Mouse (Mus musculus) layer of hippocampus, adult 8-10 months (tissue): ENCODE data around the gene Slc9a3r1. TPM values are rescaled to one million over a fixed set of nuclear protein-coding genes. Genes with fewer than 3 reads are reported as not detected.

Source experiments
- DNase-seq, 2 experiments: peaks; one replicate each; pipeline ENCODE4 v3.0.0; 2022; ENCODE audit warnings: low spot score in 2 of 2
- total RNA-seq, 4 experiments: library from RNA; stranded (reverse); gene quantifications; 2 replicates each; pipeline ENCODE4 v1.2.4; 2022

Slc9a3r1 gene
- 10 to 100 TPM; 68.3 to 84.2 (median 77.1) TPM for total RNA-seq

DNA sequence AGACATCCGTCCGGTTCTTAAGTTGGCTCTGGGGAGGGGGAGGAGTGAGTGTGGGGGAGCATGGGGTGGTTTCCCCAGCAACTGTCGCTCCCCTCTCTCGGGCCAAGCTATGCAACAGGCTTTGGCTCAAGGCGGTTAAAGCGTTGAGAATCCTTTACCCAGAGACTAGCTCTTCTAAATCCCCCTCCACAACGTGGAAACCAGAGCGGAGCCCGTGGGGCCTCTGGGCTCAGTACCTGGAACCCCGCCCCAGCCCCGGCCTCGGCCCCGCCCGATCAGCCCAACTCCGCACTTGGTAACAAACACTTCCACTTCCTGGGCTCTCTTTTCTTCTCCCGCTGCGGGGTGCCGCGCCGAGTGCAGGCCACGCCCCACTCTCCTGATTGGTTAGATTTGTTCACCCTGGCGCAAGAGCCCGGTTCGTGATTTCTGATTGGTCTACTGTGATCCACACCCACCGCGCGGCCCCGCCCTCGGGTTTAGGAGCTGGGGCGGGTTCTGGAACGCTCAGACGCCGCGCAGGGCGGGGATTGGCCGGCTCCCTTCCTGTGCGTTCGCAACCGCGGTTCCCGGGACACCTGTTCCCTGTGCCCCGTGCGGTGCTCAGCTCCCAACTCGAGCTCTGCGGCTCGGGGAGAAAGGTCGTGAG, at the start of gene Slc9a3r1:
Gene Slc9a3r1 (plus strand): TSS at position 510 of the 649 bp plus-strand sequence.
- DNase-seq: peak; percentile 92 to 93

DNA sequence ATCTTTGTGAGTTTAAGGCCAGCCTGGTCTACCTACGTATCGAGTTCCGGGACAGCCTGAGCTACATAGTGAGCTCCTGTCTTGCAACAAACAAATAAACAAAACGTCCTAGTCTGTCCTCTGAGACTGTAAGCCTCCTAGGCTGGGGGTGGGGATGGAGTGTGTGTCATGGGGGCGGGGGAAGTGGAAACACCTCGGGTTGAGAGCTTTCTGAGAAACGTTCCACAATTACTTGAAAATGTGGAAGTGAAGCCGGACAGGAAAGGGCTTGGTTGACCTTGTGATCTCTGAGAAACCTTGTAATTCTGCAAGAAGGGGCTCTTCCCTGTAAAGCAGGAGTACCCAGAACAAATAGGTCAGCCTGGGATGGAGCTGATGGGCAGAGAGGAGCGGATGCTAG, 43.7 kb upstream of the Slc9a3r1 start:
- no peak for DNase-seq

DNA sequence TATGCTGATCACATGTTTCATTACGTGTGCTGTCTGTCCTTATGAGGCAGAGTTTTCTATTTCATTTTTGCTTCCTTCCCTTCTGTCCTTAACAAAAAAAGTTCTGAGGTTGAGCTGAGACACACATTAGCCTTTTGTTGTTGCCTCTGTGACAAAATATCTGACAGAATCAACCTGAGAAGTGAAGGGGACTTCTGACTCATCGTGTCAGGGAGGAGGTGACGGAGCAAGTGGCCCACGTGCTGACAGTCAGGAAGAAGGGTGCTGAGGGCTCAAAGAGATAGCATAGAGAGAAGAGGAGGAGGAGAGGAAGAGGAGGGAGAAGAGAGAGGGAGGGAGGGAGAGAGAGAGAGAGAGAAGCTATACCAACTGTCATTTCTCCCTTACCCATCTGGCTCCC, 34.7 kb upstream of the Slc9a3r1 start:
- no peak for DNase-seq

DNA sequence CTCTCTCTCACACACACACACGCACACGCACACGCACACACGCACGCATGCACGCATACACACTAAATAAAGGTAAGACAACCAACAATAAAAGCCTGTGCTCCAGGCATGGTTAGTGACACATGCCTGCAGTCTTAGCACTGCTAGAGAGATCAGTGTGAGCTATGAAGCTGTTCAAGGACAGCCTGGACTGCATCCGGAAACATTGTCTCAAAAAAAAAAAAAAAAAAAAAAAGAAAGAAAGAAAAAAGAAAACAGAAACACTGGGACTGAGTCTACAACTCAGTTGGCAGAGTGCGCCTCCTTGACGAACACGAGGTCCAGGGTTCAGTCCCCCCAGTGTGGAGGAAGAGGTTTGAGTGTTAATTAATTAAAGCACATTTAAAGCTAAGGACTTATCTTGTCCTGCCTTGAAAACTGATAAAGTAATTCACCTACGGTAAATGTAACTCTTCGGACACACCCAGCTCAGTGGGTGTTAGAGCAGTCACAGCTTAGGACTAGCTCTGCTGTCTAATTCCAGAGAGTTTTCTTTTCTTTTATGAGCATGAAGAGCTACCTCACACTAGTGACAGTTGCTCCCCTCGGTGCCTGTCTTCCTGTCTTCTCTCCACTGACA, 33.5 kb upstream of the Slc9a3r1 start:
- no peak for DNase-seq

DNA sequence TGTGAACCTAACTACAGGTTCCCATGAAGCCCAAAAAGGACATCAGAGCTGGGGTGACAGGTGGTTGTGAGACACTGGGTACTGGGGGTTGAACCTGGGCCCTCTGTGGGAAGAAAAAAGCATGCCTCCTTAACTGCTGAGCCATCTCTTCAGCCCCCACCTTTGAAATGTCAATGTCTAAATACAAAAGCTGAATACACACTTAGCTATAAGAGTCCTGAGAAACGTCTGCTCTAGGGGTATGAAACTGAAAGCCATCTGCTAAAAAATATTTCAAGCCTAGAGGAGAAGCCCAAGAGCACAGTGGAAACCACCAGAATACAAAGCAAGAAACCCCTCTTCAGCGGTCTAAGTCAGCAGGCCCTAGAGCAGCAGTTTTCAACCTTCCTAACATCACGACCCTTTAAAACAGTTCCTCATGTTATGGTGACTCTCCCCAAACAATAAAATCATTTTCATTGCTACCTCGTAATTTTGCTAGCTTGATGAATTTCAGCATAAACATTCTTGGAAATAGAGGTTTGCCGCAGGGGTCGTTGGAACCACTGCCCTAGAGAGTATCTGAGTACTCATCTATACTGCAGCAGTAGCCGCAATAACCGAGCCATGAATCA, 31.3 kb upstream of the Slc9a3r1 start:
- no peak for DNase-seq

DNA sequence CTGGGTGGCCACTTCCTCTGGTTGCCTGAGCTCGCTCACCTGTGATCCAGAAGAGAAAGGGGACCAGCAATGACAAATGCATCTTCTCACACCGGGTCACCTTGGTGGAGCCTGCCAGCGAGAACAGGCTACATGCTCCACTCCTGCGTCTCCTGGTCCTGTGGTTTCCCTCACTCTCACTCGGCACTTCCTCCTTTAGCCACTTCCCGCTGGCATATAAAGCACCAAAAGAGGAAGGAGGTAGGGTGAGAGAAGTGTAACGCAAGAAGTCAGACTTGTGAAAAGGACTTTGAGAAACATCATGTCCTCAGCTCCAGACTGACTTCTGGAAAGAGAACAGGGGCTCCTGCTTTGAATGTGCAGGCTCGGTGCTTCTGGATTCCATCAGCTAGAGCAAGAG, 29.3 kb upstream of the Slc9a3r1 start, which contains the start of gene Cd300lf:
Gene Cd300lf (minus strand): TSS at position 193 of the 400 bp plus-strand sequence.
- no peak for DNase-seq

DNA sequence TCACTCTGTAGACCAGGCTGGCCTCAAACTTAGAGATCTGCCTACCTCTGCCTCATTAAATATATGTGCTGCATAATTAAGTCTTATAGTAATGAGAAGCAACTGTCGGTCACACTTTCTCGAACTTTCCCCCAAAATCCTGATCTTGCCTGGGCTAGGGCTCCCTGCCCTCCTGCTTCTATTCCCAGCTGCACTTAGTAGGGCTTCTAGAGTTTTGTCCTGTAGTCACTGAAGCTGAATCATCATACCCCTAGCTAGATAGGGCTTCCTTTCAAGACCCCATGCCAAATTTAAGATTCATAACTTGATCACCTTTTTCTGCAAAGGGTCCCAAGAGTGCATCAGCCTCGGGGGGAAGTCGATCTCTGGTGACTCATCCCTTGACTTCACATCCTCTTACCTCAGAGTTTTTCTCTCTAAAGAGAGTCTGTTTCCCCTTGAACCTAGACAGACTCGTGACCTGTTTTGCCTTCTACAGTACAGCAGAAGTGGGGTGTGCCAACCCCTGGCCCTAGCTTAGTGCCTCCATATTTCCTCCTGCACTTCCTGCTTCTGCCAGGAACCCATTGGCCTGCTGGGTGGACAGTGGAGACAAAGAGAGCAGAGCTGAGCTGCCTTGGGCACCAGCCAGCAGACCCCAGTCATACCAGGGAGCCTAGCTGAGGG, 24.4 kb upstream of the Slc9a3r1 start:
- DNase-seq: no peak

DNA sequence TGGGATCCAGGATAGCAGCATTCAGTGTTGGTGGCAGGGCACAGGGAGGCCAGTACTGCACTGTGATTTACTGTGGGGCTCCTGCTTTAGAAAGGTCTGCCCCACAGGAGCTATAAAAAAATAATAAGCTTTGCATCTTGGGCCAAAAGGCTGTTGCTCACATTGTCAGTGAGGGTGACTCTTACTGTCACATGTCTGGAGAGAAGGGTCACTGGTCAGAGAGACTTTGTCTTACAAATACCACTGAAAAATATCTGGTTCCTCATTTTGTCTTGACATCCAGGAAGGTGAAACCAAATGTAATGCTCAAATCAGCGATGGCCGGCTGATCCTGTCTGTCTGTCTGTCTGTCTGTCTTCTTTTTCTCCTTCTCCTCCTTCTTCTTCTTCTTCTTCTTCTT, 21.2 kb upstream of the Slc9a3r1 start:
- no peak for DNase-seq

DNA sequence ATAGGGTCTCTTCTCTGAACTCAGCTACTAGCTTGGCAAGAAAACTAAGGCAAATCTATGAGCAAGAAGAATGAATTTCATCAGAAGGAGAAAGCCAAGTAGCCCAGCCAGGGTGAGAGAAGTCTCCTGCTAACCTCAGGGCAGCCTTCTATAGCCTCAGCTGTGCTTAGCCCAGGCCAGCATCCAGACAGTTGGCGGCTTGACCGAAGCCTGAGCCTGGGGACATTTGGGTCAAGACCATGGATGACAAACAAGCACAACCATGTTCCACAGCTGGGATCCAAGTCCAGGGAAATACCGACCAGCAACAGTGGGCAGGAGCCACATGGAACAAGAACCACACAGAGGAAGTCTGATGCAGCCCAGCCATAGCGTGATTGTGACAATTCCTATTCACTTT, 15.3 kb upstream of the Slc9a3r1 start:
- DNase-seq: no peak

DNA sequence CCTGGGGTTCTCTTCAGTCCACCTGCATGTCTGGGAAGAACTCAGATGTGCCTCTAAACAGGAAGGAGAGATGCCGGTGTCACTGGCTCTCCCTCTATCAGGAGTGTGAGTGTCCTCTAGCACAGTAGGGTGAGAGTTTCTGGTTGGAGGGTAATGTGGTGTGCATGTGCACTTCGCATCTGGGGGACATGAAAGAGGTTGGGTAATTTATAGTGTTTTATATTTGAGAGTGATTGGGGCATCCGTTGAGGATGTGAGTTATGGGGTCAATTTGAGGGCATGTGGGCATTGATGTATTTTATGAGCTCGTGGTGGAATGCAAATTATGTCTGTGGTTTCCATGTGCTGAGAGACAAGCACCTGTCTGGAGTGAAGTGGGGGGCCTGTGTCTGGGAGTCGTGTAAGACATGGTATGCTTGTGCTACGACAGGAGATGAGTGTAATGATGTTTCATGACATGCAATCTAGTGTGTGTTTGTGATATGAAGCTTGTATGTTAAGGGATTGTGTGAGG, 12.3 kb upstream of the Slc9a3r1 start:
- no peak for DNase-seq

DNA sequence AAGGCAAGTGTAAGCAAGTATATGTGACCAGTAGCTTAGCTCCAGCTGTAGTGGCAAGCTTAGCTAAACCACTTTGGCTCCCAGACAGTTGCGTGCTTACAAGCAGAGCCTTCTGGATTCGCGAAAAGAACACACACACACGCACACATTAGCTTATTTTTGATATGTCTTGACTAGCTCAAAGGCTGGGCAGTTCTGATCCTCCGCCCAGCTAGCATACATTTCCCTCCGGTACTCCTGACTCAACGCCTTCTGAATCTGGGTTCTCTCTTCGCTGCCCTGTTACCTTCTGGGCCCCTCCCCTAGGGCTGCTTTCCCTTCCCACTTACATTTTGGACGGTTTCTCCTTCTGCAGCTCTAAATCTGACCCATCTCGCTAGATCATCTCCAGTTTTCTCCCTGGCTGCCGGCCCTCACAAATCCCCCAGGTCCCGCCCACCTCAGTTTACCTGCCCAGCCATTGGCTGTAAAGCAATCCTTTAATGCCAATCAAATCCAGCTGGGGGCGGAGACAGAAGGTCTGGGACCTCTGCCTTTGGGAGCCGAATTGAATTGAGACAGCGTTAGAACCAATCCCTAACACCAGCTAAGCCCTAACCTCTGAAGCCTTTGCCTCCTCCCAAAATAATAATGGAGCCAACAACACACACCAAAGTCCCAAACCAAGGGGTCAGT, 11.2 kb upstream of the Slc9a3r1 start:
- DNase-seq: no peak

DNA sequence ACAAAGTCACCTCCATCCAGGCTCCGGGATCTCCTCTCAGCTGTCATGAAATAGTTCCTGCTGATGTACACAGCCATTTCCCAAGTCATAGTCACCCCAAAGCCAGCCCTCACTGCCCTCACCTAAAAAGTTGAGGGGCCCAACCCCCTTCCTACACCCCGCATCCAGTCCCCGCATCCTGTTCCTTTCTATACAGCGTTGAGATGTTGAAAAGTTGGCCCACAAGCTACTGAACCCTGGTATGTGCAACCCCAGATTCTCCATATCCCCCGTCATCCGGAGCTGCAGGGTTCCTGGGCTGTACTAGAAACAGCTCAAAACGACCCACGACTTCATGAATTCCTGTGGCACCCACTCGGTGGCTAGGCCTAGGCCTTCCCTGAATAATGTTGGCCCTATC, 10.1 kb upstream of the Slc9a3r1 start:
- no peak for DNase-seq

DNA sequence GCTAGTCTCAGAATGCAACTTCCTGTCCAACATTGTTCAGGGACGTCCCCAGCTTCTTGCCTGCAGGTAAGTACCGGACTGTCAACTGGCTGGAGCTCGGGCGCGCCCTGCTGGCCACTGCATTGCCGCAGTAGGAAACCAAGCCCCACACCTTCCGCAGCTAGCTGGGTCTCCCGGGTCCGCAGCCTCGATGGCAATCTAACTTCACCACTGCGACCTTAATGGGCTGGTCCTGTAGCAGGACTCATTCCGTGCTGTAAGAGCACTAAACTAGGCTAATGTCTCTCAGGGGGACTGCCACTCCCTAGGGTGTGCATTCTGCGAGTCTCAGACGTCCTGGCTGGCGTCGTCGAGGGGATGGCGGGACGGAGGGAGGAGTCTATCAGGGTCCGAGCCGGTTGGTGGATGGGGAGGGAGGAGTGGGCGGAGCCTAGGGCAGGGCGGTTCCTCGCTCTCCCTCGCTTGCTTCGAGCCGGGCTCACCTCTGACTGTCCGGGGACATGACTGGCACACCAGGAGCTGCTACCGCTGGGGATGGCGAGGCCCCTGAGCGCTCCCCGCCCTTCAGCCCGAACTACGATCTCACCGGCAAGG, 9.3 kb upstream of the Slc9a3r1 start:
- DNase-seq: peak in 1 of 2 experiments; percentile 57

DNA sequence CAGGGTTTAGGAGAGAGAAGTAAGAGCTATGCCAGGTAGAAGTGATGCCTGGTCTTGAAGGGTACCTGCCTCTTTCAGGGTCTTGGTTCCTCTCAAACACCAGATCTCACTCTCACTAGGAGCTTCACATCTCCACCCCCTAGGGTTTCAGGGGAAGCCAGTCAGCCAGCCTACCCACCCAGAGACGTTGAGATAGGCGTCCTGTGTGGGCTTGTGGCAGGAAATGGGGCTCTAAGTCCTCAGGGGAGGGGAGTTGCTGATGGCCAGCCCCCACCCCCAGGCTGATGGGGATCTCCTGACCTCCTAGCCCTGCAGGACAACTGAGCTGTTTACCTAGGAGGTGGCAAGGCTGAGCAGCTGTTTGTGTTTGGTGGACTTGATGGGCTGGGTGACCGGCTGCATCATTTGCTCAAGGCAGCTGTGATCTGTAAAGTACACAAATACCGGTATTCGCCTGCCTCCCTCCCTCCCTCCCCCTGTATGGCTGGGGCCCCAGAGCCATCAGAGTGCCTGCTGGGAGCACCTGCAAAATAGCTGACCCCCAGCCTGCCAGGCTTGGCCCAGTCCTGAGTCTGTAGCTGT, 8.0 kb upstream of the Slc9a3r1 start:
- no peak for DNase-seq

DNA sequence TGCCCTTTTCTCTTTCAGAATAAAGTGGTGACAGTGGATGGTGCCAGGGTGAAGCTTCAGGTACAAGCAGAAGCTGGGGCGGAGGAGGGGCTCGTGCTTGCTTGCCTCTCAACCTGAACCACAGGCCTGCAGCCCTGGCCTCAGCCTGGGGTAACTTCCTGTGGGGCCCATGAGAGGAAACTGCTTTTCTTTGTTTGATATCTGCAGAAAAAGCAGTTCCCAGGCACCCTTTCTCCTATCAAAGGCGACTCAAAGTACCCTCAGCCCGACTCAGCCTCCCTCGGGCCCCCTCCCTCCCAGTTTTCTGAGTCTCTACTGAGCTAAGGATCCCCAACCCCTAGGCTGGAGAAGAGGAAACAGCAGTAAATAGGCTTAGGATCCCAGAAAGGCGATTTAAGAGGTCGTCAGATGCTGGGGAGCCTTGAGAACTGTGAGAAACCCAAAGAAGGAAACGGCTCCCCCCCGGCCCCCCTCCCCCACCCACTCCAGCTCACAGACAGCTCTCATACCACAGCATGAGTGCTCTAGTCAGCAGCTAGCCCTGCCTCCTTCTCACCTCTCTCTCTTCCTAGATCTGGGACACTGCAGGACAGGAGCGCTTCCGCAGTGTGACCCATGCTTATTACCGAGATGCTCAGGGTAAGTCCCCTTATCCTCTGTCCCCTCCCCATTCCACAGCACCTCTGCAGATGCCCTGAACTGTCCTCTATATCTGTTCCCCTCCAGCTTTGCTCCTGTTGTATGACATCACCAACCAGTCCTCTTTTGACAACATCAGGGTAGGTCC, 5.0 kb upstream of the Slc9a3r1 start:
- DNase-seq: no peak

DNA sequence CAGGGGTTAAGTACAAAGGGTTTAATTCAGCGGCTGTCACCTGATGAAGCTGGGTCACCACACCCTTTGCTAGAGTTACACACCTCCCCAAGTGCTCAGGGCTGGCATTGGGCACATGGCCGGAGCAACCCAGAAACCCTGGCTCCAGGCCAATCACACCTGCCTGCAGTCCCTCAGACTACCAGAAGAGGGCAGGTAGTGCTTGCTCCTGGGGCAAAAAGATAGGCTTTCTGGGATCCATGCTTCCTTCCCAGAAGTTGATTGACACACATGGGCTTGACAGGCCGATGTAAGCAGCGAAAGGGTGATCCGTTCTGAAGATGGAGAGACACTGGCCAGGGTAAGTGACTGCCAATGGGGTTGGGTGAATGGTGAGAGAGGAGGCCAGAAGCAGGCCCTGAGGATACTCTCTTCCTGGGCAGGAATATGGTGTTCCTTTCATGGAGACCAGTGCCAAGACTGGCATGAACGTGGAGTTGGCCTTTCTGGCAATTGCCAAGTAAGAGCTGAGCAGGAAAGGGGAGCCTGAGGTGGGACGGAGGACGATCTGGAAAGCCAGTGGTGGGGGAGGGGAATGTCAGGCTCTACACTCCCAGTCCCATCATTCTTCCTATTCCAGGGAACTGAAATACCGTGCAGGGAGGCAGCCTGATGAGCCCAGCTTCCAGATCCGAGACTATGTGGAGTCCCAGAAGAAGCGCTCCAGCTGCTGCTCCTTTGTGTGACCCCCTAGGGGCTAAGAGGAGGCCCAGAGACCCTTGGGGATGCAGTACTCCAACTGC, 2.9 kb upstream of the Slc9a3r1 start:
- DNase-seq: peak in 1 of 2 experiments; percentile 63

DNA sequence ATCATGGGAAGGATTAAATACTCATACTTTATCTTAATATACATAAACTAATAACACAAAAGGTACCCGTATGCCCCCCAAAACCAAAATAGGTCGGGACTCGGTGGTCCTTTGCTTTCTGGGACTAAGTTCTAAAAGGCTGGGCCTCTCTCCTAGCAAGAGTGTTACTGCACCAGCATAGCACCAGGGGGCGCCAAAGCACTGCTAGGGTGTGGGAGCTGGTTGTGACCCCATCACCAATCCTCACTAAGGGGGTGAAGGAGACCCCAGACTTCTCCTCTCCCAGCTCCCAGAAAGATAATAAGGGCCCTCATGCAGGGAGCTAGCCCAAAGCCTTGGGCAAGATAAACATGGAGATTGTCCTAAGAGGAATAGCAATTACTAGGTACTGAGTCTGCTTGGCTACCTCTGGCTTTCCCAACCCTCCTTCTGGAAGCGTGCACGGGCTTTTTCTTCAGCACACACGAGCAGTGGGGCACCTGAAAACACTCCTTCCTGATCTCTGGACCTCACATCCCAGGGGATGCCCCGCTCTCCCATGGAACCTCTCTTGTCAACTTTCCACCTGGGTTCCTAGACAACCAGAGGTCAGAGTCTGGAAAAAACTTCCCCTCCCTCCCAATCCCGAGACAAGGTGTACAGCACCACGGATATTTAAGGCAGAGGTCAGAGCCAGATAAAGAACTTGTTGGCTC, 2.1 kb upstream of the Slc9a3r1 start:
- DNase-seq: no peak

DNA sequence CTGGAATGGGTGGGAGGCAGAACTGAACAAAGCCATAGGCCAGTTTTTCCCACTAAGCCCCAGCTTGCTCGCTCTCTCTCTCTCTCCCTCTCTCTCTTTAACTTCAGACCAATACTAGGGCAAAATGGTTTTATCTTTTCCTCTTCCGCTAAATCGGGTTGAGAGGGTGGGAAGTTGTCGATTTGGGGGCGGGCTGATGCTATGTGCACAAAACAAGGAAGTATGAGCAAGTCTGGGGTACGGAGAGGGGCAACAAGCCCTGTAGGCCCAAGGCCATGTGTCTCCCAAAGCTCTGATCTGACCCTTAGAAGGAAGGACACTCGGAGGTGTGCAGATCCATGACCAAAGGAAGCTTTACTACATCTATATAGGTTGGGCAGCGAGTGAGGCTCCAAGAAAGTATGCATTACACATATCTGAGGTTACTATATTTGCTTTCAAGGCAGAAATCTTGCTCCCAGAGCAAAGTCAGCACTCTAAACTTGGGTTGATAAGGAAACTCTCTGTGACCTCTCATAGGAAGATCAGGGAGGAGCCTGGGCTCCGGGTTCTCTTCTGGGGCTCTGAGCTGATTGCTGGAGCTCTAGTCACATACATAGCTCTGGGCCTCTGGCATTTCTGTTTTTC, 1.4 kb upstream of the Slc9a3r1 start:
- DNase-seq: no peak
